Mouse (Mus musculus) bone marrow macrophage, adult 2 months (primary cell): ENCODE data around the gene Abcf2. TPM values are rescaled to one million over a fixed set of nuclear protein-coding genes. Genes with fewer than 3 reads are reported as not detected.

ENCODE experiments used
- H3K27ac ChIP-seq: 2 replicates; pipeline ENCODE4 v1.5.1; 2012; ENCODE audit warnings: low read depth, low read length; ENCODE audit not compliant: insufficient read depth
- H3K4me1 ChIP-seq: 2 replicates; pipeline ENCODE4 v1.6.1; 2012; ENCODE audit warnings: low read length; ENCODE audit not compliant: control insufficient read depth, insufficient read depth
- H3K4me3 ChIP-seq: 2 replicates; pipeline ENCODE4 v1.5.1; 2012; ENCODE audit warnings: mild to moderate bottlenecking, low read length, moderate library complexity; ENCODE audit not compliant: insufficient read depth
- CTCF ChIP-seq: IDR thresholded peaks from 2 replicates; pipeline ENCODE4 v1.5.1; 2012; ENCODE audit warnings: low read depth, mild to moderate bottlenecking, low read length, moderate library complexity
- POLR2A ChIP-seq: IDR thresholded peaks from 2 replicates; pipeline ENCODE4 v1.6.1; 2012; ENCODE audit warnings: mild to moderate bottlenecking, low read depth, low read length, borderline replicate concordance
- polyA plus RNA-seq: library from polyadenylated mRNA; stranded (reverse); fragments of >200 nt; gene quantifications from 2 replicates; pipeline ENCODE4 v1.2.4, GENCODE M21; 2012; ENCODE audit not compliant: missing spikeins, insufficient read depth, insufficient read length

The Abcf2 gene
- polyA plus RNA-seq: 32.7 and 34.5 TPM in 2 replicates

GRCm38 (mm10) chr5:24577183-24577929 is at the start of gene Abcf2:
TSS of gene Abcf2 (minus strand) at chr5:24577467.
- peak within 1 kb of the TSS; percentile 82 for H3K27ac ChIP-seq

DNA sequence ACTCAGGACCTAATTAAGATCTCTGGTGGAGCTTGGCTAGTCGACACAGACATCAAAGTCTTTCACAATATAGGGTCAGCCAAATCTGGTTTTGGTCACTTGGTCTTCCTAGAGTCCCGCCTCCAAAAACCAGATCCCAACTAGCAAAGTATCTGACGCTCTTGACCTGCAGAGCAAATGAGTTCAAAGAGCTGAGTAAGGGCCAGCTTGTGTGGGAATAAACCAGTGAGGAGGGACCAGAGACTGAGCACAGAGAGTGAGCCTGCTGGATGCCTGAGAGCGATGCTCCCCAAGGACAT is 47.5 kb upstream of the Abcf2 start:
- Histone ChIP-seq H3K4me1 (no peaks in the 10 kb centered on the region), H3K27ac (no peak overlapping the region), H3K4me3 (no peak overlapping the region)
- TF ChIP-seq CTCF: no peak
- TF ChIP-seq POLR2A: no peak

More at GRCm38 (mm10) chr5:24577183-24577929, at the start of gene Abcf2:
- TF ChIP-seq CTCF (no peak), POLR2A (peak; percentile 86)
- peaks cover 15% of the 10 kb centered on the region for H3K4me1 ChIP-seq
- H3K4me3 ChIP-seq: peak within 1 kb of the TSS; percentile 76

DNA sequence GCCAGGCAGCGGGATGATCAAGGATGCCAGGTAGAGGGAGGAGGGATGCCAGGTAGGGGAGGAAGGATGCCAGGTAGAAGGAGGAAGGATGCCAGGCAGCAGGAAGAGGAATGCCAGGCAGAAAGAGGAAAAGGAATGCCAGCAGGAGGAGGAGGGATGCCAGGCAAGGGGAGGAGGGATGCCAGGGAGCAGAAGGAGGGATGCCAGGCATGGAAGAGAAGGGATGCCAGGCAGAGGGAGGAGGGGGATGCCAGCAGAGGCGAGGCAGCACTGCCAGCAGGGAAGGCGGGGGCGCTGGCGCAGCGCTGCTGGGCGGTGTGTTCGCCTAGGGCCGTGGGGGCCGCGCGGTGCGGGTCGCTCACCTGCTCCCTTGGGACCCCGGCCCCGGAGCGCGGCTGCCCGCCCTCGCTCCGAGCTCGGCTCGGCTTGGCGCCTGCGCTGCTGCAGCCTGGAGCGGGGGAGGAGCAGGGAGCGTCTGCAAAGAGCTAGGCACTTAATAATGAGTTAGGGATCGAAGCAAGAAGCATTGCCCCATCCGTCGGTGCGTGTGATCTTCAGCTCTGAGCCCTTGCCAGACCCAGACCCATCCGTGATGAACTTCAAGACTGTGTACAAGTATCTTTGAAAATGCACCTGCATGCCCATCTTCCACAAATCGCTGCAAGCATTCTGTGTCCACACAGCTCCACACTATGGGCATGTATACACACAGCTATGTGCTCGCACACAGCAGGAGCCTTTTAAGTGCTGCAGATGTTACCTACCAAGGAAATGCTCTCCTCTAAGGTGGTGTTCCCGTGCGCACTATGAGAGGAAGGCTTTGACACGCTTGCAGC is 46.9 kb upstream of the Abcf2 start, which contains the start of gene Smarcd3:
Gene Smarcd3, minus strand, starts transcription at position 426 of the 836 bp plus-strand sequence.
- Histone ChIP-seq H3K4me3 (no peak within 1 kb of the TSS), H3K27ac (no peak within 1 kb of the TSS), H3K4me1 (no peaks in the 10 kb centered on the region)
- TF ChIP-seq CTCF (no peak), POLR2A (no peak)

- TF ChIP-seq POLR2A (no peak), CTCF (no peak)
- H3K27ac ChIP-seq: no peak overlapping the region
- H3K4me1 ChIP-seq: no peaks in the 10 kb centered on the region
- no peak overlapping the region for H3K4me3 ChIP-seq
Measured at GRCm38 (mm10) chr5:24623041-24623985, 46.0 kb upstream of the Abcf2 start.

GRCm38 (mm10) chr5:24622386-24623040 is 45.2 kb upstream of the Abcf2 start:
- TF ChIP-seq CTCF (no peak), POLR2A (no peak)
- no peaks in the 10 kb centered on the region for H3K4me1 ChIP-seq
- H3K4me3 ChIP-seq: no peak overlapping the region
- no peak overlapping the region for H3K27ac ChIP-seq

- Histone ChIP-seq H3K27ac (no peak overlapping the region), H3K4me3 (no peak overlapping the region), H3K4me1 (no peaks in the 10 kb centered on the region)
- TF ChIP-seq CTCF: no peak; the same call in 1 of the 2 replicates
- no peak for TF ChIP-seq POLR2A
Measured at GRCm38 (mm10) chr5:24620626-24621025, 43.4 kb upstream of the Abcf2 start.

DNA sequence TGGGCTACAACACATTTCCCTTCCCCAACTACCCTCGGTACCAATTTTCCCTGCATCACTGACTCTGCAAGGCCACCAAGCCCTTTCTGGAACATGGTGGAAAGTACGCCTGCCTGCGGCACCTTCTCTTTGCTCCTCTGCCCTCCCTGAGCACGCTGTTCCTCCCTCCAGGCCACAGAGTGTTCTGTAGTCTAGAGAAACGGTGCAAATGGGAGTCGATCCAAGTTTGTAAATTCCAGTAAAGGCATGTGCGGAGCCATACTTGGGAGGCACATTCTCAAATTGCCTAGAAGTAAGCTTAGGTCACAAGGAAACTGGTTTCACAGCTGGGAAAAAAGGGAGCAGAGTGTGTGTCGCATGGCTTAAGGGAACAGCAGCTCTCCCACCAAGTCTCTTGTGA is 42.8 kb upstream of the Abcf2 start:
- H3K4me3 ChIP-seq: no peak overlapping the region
- TF ChIP-seq CTCF (no peak), POLR2A (no peak)
- no peak overlapping the region for H3K27ac ChIP-seq
- no peaks in the 10 kb centered on the region for H3K4me1 ChIP-seq

- TF ChIP-seq CTCF (no peak), POLR2A (no peak)
- Histone ChIP-seq H3K4me3 (no peak overlapping the region), H3K27ac (no peak overlapping the region), H3K4me1 (no peaks in the 10 kb centered on the region)
Measured at GRCm38 (mm10) chr5:24618921-24619320, 41.7 kb upstream of the Abcf2 start.

DNA sequence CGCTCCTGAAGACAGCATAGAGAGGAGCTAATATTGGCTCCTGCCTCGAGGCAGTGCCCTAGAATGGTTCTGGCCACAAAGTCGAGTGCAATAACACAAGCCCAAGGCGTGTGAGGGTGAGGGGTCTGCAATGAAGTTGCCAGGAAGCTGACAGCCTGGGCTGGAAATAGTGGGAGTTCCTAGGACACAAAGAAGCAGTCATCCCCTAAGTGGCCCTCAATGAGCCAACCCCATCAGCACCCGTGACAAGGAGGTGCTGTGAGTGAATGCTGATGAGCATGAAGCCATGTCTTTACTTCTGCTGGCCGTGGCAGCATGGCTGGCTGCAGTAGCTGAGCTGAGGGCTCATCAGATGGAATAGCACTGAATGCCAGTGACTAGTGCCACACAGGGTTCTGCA is 37.8 kb upstream of the Abcf2 start:
- no peaks in the 10 kb centered on the region for H3K4me1 ChIP-seq
- no peak overlapping the region for H3K4me3 ChIP-seq
- H3K27ac ChIP-seq: no peak overlapping the region
- TF ChIP-seq POLR2A (no peak), CTCF (no peak)
